Mouse (Mus musculus) heart, postnatal 0 days (tissue): ENCODE measurements around the gene Srarp. TPM values are rescaled to one million over a fixed set of nuclear protein-coding genes. Genes with fewer than 3 reads are reported as not detected.

Experiments used
- ATAC-seq: fragments of 200-750 bp; cut with Nextera tagmentation; 2 replicates; pipeline ENCODE4 v1.8.0; 2017; ENCODE audit warnings: low read depth, moderate number of reproducible peaks, moderate library complexity; ENCODE audit not compliant: insufficient read depth
- DNase-seq: peaks from one replicate; pipeline ENCODE4 v3.0.0-alpha.2; 2016; ENCODE audit warnings: low spot score
- H3K27ac ChIP-seq: fragments of 300-500 bp; sonication (generic); 2 replicates; pipeline ENCODE4 v1.5.1; 2014; ENCODE audit warnings: low read depth, mild to moderate bottlenecking
- H3K27me3 ChIP-seq: fragments of 300-500 bp; sonication (generic); 2 replicates; pipeline ENCODE4 v1.6.1; 2014; ENCODE audit warnings: low read length, mixed read lengths; ENCODE audit not compliant: control insufficient read depth, insufficient read depth
- H3K36me3 ChIP-seq: fragments of 300-500 bp; sonication (generic); replicated peaks from 2 replicates; pipeline ENCODE4 v1.6.1; 2014; ENCODE audit warnings: low read length, mixed read lengths; ENCODE audit not compliant: control insufficient read depth, insufficient read depth
- H3K4me1 ChIP-seq: fragments of 300-500 bp; sonication (generic); 2 replicates; pipeline ENCODE4 v1.6.1; 2014; ENCODE audit warnings: antibody characterized with exemption; ENCODE audit not compliant: control insufficient read depth, insufficient read depth
- H3K4me2 ChIP-seq: fragments of 300-500 bp; sonication (generic); 2 replicates; pipeline ENCODE4 v1.6.1; 2014; ENCODE audit warnings: low read depth, mild to moderate bottlenecking, low read length, moderate library complexity
- H3K4me3 ChIP-seq: fragments of 300-500 bp; sonication (generic); 2 replicates; pipeline ENCODE4 v1.5.1; 2014; ENCODE audit warnings: low read depth, low read length
- H3K9ac ChIP-seq: fragments of 300-500 bp; sonication (generic); replicated peaks from 2 replicates; pipeline ENCODE4 v1.6.1; 2014; ENCODE audit warnings: low read depth, low read length, mixed read lengths
- H3K9me3 ChIP-seq: fragments of 300-500 bp; sonication (generic); replicated peaks from 2 replicates; pipeline ENCODE4 v1.6.1; 2016; ENCODE audit warnings: low read length; ENCODE audit not compliant: control insufficient read depth
- CTCF ChIP-seq: IDR thresholded peaks from 2 replicates; pipeline ENCODE4 v1.5.1; 2016; ENCODE audit warnings: antibody characterized with exemption, control low read depth, low read depth
- EP300 ChIP-seq: IDR thresholded peaks from 2 replicates; pipeline ENCODE4 v1.6.1; 2016; ENCODE audit warnings: antibody characterized with exemption, low read depth
- WGBS: fragments of 180-500 bp; shearing (Covaris S2); extraction: QIAGEN DNeasy Blood & Tissue Kit; methylation state at CpG from one replicate; pipeline ENCODE4 v1.1.7; 2014; 5-methylcytosine and 5-hydroxymethylcytosine counted together
- polyA plus RNA-seq: library from polyadenylated mRNA; unstranded; fragments of >200 nt; fragmentation: Nextera tagmentation; extraction: Ambion mirVana; gene quantifications from 2 replicates; pipeline ENCODE4 v1.2.1, GENCODE M21; 2015
- total RNA-seq: library from RNA; depleted of rRNA; stranded (reverse); fragments of >200 nt; gene quantifications from 2 replicates; pipeline ENCODE4 v1.2.3, GENCODE M21; 2014; ENCODE audit warnings: low replicate concordance

The Srarp gene
- total and polyA plus RNA-seq, 2 experiments from 2014 or later: not detected

DNA sequence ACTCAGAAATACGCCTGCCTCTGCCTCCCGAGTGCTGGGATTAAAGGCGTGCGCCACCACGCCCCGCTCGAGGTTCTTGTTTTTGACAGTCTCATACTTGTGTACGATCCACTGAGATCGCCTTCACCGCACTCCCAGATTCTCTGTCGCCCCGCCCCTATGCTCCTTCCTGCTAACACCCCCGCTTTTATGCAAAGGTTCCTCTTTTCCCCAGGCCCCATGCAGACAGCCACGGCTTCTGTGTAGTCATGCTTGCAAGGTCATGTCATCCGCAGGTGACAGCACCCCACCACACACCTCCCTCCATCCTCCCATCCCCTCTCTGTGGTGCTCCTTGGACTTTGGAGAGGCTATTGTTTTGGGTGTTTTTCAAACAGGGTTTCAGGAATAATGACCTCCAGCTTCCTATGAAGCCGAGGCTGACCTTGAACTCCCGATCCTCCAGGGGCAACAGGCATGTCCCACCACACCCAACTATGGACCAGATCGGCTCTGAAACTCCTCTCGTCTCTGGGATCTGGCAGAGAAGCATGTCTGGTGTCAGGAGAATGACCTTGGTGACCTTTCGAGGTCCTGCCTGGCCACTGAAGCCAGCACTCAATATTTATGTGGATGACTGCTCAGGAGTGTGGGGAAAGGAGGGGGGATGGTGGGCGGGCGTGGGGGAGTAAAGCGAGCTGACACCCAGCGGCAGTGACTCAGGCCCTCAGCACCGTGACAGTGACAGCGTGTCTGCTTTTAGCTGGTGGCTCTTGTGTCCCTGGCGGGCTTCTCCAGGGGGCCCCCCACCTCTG is 16.3 kb downstream of the Srarp start:
- Histone ChIP-seq H3K9ac (peak overlapping the region; percentile 99; the same call in 1 of the 2 replicates), H3K4me1 (peaks cover 21% of the 10 kb centered on the region), H3K4me3 (no peak overlapping the region), H3K27ac (peak overlapping the region; percentile 99), H3K36me3 (peaks cover 16% of the 10 kb centered on the region), H3K27me3 (no peaks in the 10 kb centered on the region), H3K9me3 (no peaks in the 10 kb centered on the region), H3K4me2 (peak overlapping the region; percentile 77)
- ATAC-seq (peak; percentile 21), DNase-seq (peak; percentile 81)
- TF ChIP-seq EP300 (peak; percentile 44; the same call in 1 of the 2 replicates), CTCF (no peak)
- WGBS: 50% methylated on average over 27 of the region's 27 CpGs

- no peak for ATAC-seq
- no peak for DNase-seq
- 66% methylated on average over 7 of the region's 7 CpGs for WGBS
- Histone ChIP-seq H3K27me3 (no peaks in the 10 kb centered on the region), H3K4me1 (peaks cover 12% of the 10 kb centered on the region), H3K9me3 (0 out of 2 replicates have a peak, but pooled peaks cover 3% of the 10 kb centered on the region), H3K4me2 (no peak within 1 kb of the TSS), H3K27ac (no peak within 1 kb of the TSS), H3K4me3 (no peak within 1 kb of the TSS), H3K36me3 (no peaks in the 10 kb centered on the region), H3K9ac (no peak within 1 kb of the TSS)
- no peak for TF ChIP-seq CTCF
- no peak for TF ChIP-seq EP300
Measured at GRCm38 (mm10) chr4:141415924-141416323, 20.0 kb downstream of the Srarp start, which contains the start of gene Clcnkb. Gene Clcnkb (minus strand): TSS chr4:141416014.

GRCm38 (mm10) chr4:141411430-141411992 is 24.4 kb downstream of the Srarp start:
- no peak for ATAC-seq
- no peak overlapping the region for H3K4me2 ChIP-seq

GRCm38 (mm10) chr4:141408577-141408976 is 27.3 kb downstream of the Srarp start:
- no peak for ATAC-seq
- no peaks in the 10 kb centered on the region for H3K27me3 ChIP-seq
- peaks cover 19% of the 10 kb centered on the region for H3K4me1 ChIP-seq
- H3K27ac ChIP-seq: no peak overlapping the region
- no peaks in the 10 kb centered on the region for H3K36me3 ChIP-seq
- no peak for DNase-seq
- no peak overlapping the region for H3K9ac ChIP-seq
- TF ChIP-seq EP300 (no peak), CTCF (no peak)
- H3K4me3 ChIP-seq: no peak overlapping the region
- H3K4me2 ChIP-seq: no peak overlapping the region
- H3K9me3 ChIP-seq: 0 out of 2 replicates have a peak, but pooled peaks cover 3% of the 10 kb centered on the region
- 93% methylated on average over 3 of the region's 3 CpGs for WGBS

More at GRCm38 (mm10) chr4:141411430-141411992, 24.4 kb downstream of the Srarp start:
- 20% methylated on average over 22 of the region's 22 CpGs for WGBS
- Histone ChIP-seq H3K27me3 (no peaks in the 10 kb centered on the region), H3K36me3 (no peaks in the 10 kb centered on the region), H3K9me3 (0 out of 2 replicates have a peak, but pooled peaks cover 3% of the 10 kb centered on the region), H3K27ac (no peak overlapping the region), H3K4me1 (peaks cover 11% of the 10 kb centered on the region), H3K9ac (no peak overlapping the region), H3K4me3 (no peak overlapping the region)
- no peak for DNase-seq
- TF ChIP-seq CTCF (peak; percentile 29), EP300 (no peak)

DNA sequence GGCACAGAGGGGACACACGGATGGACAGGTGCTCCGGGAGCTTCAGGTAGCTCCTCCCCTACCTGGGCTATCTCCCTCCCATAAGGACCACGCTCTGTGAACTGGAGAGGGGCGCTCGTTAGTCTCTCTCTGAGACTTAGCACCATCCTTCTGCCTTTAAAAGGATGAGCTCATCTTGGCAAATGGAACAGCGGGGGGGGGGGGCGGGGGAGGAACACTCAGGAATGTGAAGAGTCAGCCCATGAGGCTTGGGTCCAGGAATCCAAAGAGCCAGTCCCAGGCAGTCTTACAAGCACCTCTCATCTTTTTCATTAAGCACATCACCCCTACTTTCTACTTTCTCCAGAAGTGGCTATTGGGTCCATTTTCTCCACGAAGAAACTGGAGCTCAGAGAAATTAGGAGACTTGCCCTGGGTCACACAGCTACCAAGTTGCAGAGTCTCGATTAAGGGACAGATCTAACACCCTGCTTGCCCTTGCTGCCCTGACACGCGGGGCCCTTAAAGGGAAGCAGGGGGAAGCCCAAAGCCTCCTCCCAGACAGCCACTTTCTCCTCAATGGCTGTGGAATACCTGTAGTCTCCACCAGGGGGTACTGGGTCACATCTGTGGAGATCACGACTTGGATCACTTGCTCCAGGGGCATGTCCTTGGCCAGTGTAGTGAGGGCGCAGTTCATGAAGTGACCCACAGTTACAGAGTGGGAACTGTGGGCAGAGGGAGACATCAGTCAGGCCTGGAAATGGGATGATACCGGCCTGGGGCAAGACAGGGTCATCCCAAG is 29.2 kb downstream of the Srarp start:
- Histone ChIP-seq H3K27ac (peak overlapping the region; percentile 53), H3K4me1 (peaks cover 19% of the 10 kb centered on the region), H3K9ac (0 out of 2 replicates have a peak overlapping the region, but pooled peaks have one; percentile 20), H3K36me3 (no peaks in the 10 kb centered on the region), H3K27me3 (no peaks in the 10 kb centered on the region), H3K4me2 (no peak overlapping the region), H3K9me3 (no peaks in the 10 kb centered on the region), H3K4me3 (no peak overlapping the region)
- DNase-seq (peak; percentile 87), ATAC-seq (peak; percentile 77)
- TF ChIP-seq EP300 (no peak), CTCF (peak; percentile 92)
- WGBS: 23% methylated on average over 14 of the region's 14 CpGs
